In genomic region chr6:114969213-114970120, GRCm38 (mm10) we compare ENCODE assay signal across 8 mouse cellular contexts. TPM values are rescaled to one million over a fixed set of nuclear protein-coding genes. Genes with fewer than 3 reads are reported as not detected.
DNase-seq lines count a peak whose midpoint lies in the region; ATAC-seq and TF ChIP-seq lines count a peak whose summit lies in the region.

Gene Vgll4, minus strand, starts transcription at chr6:114969994.

- H3K4me2 ChIP-seq in limb, embryonic 11.5 days (ENCODE audit: low read depth, severe bottlenecking) = peak within 1 kb of the TSS; percentile 99
- H3K4me2 ChIP-seq in midbrain, embryonic 12.5 days (replicated peaks) = peak within 1 kb of the TSS; percentile 100

- peaks cover 38% of the 10 kb centered on the region for H3K4me1 ChIP-seq in embryonic facial prominence, embryonic 10.5 days
- H3K4me1 ChIP-seq in limb, embryonic 11.5 days (ENCODE audit: control insufficient read depth, insufficient read depth, low read length) = peaks cover 6% of the 10 kb centered on the region; the same call in 1 of the 2 replicates
- peaks cover 17% of the 10 kb centered on the region for H3K4me1 ChIP-seq in midbrain, embryonic 12.5 days
- peaks cover 23% of the 10 kb centered on the region for H3K4me1 ChIP-seq in spleen, adult 2 months (ENCODE audit: control insufficient read depth, insufficient read depth, insufficient read length)

- H3K9me3 ChIP-seq in embryonic facial prominence, embryonic 10.5 days = no peaks in the 10 kb centered on the region
- H3K9me3 ChIP-seq in limb, embryonic 11.5 days (ENCODE audit: control insufficient read depth, low read length) = no peaks in the 10 kb centered on the region
- H3K9me3 ChIP-seq in midbrain, embryonic 12.5 days = no peaks in the 10 kb centered on the region

- TF ChIP-seq CTCF in spleen, adult 2 months (IDR thresholded peaks at IDR 0.05; ENCODE audit: extremely low read depth, insufficient read depth, insufficient read length, insufficient replicate concordance) = no peak

- DNase-seq in spleen, adult 18-20 months = peak; percentile 31 to 38
- DNase-seq in spleen, adult 12 weeks (ENCODE audit: low spot score) = no peak
- DNase-seq in embryonic facial prominence, embryonic 10.5 days (ENCODE audit: low spot score) = peak; percentile 90
- peak; percentile 95 for DNase-seq in heart, adult 11 months
- peak; percentile 85 for DNase-seq in kidney, adult 11 months
- DNase-seq in limb, embryonic 11.5 days (ENCODE audit: low spot score) = peak; percentile 85
- peak in 1 of 2 experiments; percentile 9 for DNase-seq in spleen, adult 2 months (ENCODE audit: low read depth in 1 of 2, low spot score in 2 of 2)

- no peaks in the 10 kb centered on the region for H3K36me3 ChIP-seq in embryonic facial prominence, embryonic 10.5 days (replicated peaks)
- no peaks in the 10 kb centered on the region for H3K36me3 ChIP-seq in limb, embryonic 11.5 days (ENCODE audit: control insufficient read depth, insufficient read depth, low read length)
- no peaks in the 10 kb centered on the region for H3K36me3 ChIP-seq in midbrain, embryonic 12.5 days
- H3K36me3 ChIP-seq in spleen, adult 2 months (ENCODE audit: control insufficient read depth, insufficient read depth, low read length) = no peaks in the 10 kb centered on the region

- peaks cover 78% of the 10 kb centered on the region for H3K27me3 ChIP-seq in embryonic facial prominence, embryonic 10.5 days (replicated peaks; ENCODE audit: low read depth, poor library complexity, severe bottlenecking)
- H3K27me3 ChIP-seq in limb, embryonic 11.5 days (ENCODE audit: control insufficient read depth, insufficient read depth, low read length) = no peaks in the 10 kb centered on the region
- peaks cover 71% of the 10 kb centered on the region for H3K27me3 ChIP-seq in midbrain, embryonic 12.5 days
- H3K27me3 ChIP-seq in spleen, adult 2 months (ENCODE audit: control insufficient read depth, insufficient read depth, low read length) = peaks cover 16% of the 10 kb centered on the region

- H3K9ac ChIP-seq in limb, embryonic 11.5 days (ENCODE audit: low read length) = peak within 1 kb of the TSS; percentile 67
- H3K9ac ChIP-seq in midbrain, embryonic 12.5 days (replicated peaks) = peak within 1 kb of the TSS; percentile 62

- peak within 1 kb of the TSS; percentile 74 for H3K4me3 ChIP-seq in embryonic facial prominence, embryonic 10.5 days
- H3K4me3 ChIP-seq in limb, embryonic 11.5 days (ENCODE audit: low read depth, low read length) = peak within 1 kb of the TSS; percentile 73
- H3K4me3 ChIP-seq in midbrain, embryonic 12.5 days = peak within 1 kb of the TSS; percentile 67
- H3K4me3 ChIP-seq in spleen, adult 2 months (ENCODE audit: extremely low read depth, insufficient read depth, insufficient read length) = peak within 1 kb of the TSS; percentile 64

- peak; percentile 79 for ATAC-seq in limb, embryonic 11.5 days (ENCODE audit: insufficient number of reproducible peaks, low FRiP score, low TSS enrichment, low read depth)
- peak; percentile 56 for ATAC-seq in midbrain, embryonic 12.5 days (ENCODE audit: low FRiP score, low read depth)

- H3K27ac ChIP-seq in embryonic facial prominence, embryonic 10.5 days (replicated peaks) = peak within 1 kb of the TSS; percentile 79
- H3K27ac ChIP-seq in limb, embryonic 11.5 days (replicated peaks; ENCODE audit: low read depth, low read length) = no peak within 1 kb of the TSS; the same call in 1 of the 2 replicates
- H3K27ac ChIP-seq in midbrain, embryonic 12.5 days (replicated peaks) = no peak within 1 kb of the TSS
- H3K27ac ChIP-seq in spleen, adult 2 months (ENCODE audit: insufficient read depth, low read length) = no peak within 1 kb of the TSS

- TF ChIP-seq POLR2A in spleen, adult 2 months (IDR thresholded peaks at IDR 0.05; ENCODE audit: low read depth, low read length) = no peak

- WGBS in embryonic facial prominence, embryonic 10.5 days = under 1% methylated on average over 79 of the region's 79 CpGs
- under 1% methylated on average over 78 of the region's 79 CpGs for WGBS in limb, embryonic 11.5 days
- WGBS in midbrain, embryonic 12.5 days = under 1% methylated on average over 79 of the region's 79 CpGs
- 2% methylated on average over 79 of the region's 79 CpGs for WGBS in spleen, adult 2 months

RNA-seq across cellular contexts. Expression of gene Vgll4, which starts in this region (rescaled TPM):
- 98.8 and 111 TPM in 2 replicates for polyA plus RNA-seq in embryonic facial prominence, embryonic 10.5 days (2016; fragmentation: Nextera tagmentation; extraction: Ambion mirVana)
- 98.4 and 101 TPM in 2 replicates for polyA plus RNA-seq in limb, embryonic 11.5 days (2014; fragmentation: Nextera tagmentation; extraction: Ambion mirVana)
- 79.2 and 85.6 TPM in 2 replicates for polyA plus RNA-seq in midbrain, embryonic 12.5 days (2016; fragmentation: Nextera tagmentation; extraction: Ambion mirVana)
- 36.1 and 43.6 TPM in 2 replicates for polyA plus RNA-seq in spleen, adult 2 months (2012; rRNA removed)
